Mouse (Mus musculus) hindbrain, embryonic 13.5 days (tissue): ENCODE results near the gene Clk2. TPM values are rescaled to one million over a fixed set of nuclear protein-coding genes. Genes with fewer than 3 reads are reported as not detected.

ENCODE experiments used
- ATAC-seq: fragments of 200-750 bp; cut with Nextera tagmentation; 2 replicates; pipeline ENCODE4 v1.8.0; 2017; ENCODE audit warnings: moderate TSS enrichment; ENCODE audit not compliant: low FRiP score
- H3K27ac ChIP-seq: fragments of 300-500 bp; sonication (generic); 2 replicates; pipeline ENCODE4 v1.5.1; 2015; ENCODE audit warnings: inconsistent platforms, mild to moderate bottlenecking, moderate library complexity
- H3K27me3 ChIP-seq: fragments of 300-500 bp; sonication (generic); 2 replicates; pipeline ENCODE4 v1.6.1; 2015; ENCODE audit warnings: mild to moderate bottlenecking, inconsistent platforms
- H3K36me3 ChIP-seq: fragments of 300-500 bp; sonication (generic); 2 replicates; pipeline ENCODE4 v1.6.1; 2015; ENCODE audit warnings: mild to moderate bottlenecking, inconsistent platforms
- H3K4me1 ChIP-seq: fragments of 300-500 bp; sonication (generic); replicated peaks from 2 replicates; pipeline ENCODE4 v1.6.1; 2015; ENCODE audit warnings: inconsistent platforms
- H3K4me2 ChIP-seq: fragments of 300-500 bp; sonication (generic); 2 replicates; pipeline ENCODE4 v1.6.1; 2015; ENCODE audit warnings: inconsistent platforms, mild to moderate bottlenecking, moderate library complexity
- H3K4me3 ChIP-seq: fragments of 300-500 bp; sonication (generic); 2 replicates; pipeline ENCODE4 v1.5.1; 2015; ENCODE audit warnings: mild to moderate bottlenecking, inconsistent platforms
- H3K9ac ChIP-seq: fragments of 300-500 bp; sonication (generic); 2 replicates; pipeline ENCODE4 v1.6.1; 2015; ENCODE audit warnings: mild to moderate bottlenecking, inconsistent platforms
- H3K9me3 ChIP-seq: fragments of 300-500 bp; sonication (generic); 2 replicates; pipeline ENCODE4 v1.6.1; 2016; ENCODE audit warnings: inconsistent platforms
- WGBS: fragments of 180-500 bp; shearing (Covaris S2); methylation state at CpG from one replicate; pipeline ENCODE4 v1.1.7; 2015; 5-methylcytosine and 5-hydroxymethylcytosine counted together
- polyA plus RNA-seq: library from polyadenylated mRNA; unstranded; fragments of >200 nt; fragmentation: Nextera tagmentation; extraction: Ambion mirVana; gene quantifications from 2 replicates; pipeline ENCODE4 v1.2.1, GENCODE M21; 2015

The Clk2 gene
- polyA plus RNA-seq, 1 experiment from 2014 or later: 24.5 TPM

- Histone ChIP-seq H3K27me3 (no peaks in the 10 kb centered on the region), H3K27ac (peak within 1 kb of the TSS; percentile 59; the same call in 1 of the 2 replicates), H3K4me1 (peaks cover 6% of the 10 kb centered on the region), H3K4me3 (peak within 1 kb of the TSS; percentile 50), H3K9ac (peak within 1 kb of the TSS; percentile 75), H3K9me3 (no peaks in the 10 kb centered on the region), H3K4me2 (peak within 1 kb of the TSS; percentile 71), H3K36me3 (peaks cover 37% of the 10 kb centered on the region)
- WGBS: 30% methylated on average over 13 of the region's 13 CpGs
- peak; percentile 87 for ATAC-seq
These were observed 37.9 kb downstream of the Clk2 start, which contains the start of gene Gba for GRCm38 (mm10) chr3:89202253-89203141. Gba (plus strand) TSS chr3:89202928.

- Histone ChIP-seq H3K4me1 (peaks cover 6% of the 10 kb centered on the region), H3K4me3 (peak overlapping the region; percentile 50), H3K36me3 (peaks cover 43% of the 10 kb centered on the region), H3K9me3 (no peaks in the 10 kb centered on the region), H3K27ac (peak overlapping the region; percentile 59; the same call in 1 of the 2 replicates), H3K9ac (peak overlapping the region; percentile 75), H3K27me3 (no peaks in the 10 kb centered on the region), H3K4me2 (peak overlapping the region; percentile 71)
- 43% methylated on average over 5 of the region's 5 CpGs for WGBS
- peak; percentile 66 for ATAC-seq
These were observed 38.5 kb downstream of the Clk2 start for GRCm38 (mm10) chr3:89203142-89203514.

DNA sequence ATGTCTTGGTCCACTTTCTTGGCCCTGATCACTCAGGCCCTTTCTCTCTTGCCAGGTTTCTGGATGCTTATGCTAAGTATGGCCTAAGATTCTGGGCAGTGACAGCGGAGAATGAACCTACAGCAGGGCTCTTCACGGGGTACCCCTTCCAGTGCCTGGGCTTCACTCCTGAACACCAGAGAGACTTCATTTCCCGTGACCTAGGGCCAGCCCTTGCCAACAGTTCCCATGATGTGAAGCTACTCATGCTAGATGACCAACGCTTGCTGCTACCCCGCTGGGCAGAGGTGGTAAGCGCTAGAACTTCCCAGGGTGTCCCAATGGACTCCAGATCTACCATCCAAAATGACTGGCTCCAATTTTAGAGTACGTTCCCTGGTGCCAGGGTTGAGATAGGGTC, 41.5 kb downstream of the Clk2 start:
- WGBS: 92% methylated on average over 7 of the region's 7 CpGs
- no peak overlapping the region for H3K4me2 ChIP-seq
- H3K4me1 ChIP-seq: peaks cover 7% of the 10 kb centered on the region
- no peak overlapping the region for H3K9ac ChIP-seq
- no peaks in the 10 kb centered on the region for H3K27me3 ChIP-seq
- no peak for ATAC-seq
- no peak overlapping the region for H3K4me3 ChIP-seq
- no peak overlapping the region for H3K27ac ChIP-seq
- H3K36me3 ChIP-seq: peaks cover 72% of the 10 kb centered on the region
- no peaks in the 10 kb centered on the region for H3K9me3 ChIP-seq

DNA sequence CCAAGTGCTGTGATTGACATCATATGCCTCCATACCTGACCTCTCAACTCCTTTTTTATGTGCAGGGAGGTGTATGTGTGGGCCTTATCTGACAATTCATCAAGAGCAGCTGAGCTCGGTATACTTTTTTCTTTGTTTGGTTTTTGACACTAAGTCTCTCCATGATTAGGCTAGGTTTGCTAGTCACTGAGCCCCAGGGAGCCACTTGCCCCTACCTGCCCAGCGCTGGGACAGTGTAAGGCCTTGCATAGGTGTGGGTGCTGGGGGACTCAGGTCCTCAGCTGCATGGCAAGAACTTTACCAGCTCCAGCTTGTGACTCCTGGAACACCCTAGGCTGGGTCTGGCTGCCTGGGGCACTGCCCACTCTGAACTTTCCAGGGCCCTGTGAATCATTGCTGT, 42.1 kb downstream of the Clk2 start:
- Histone ChIP-seq H3K27me3 (no peaks in the 10 kb centered on the region), H3K9me3 (no peaks in the 10 kb centered on the region), H3K36me3 (peaks cover 74% of the 10 kb centered on the region), H3K4me3 (no peak overlapping the region), H3K4me1 (peaks cover 11% of the 10 kb centered on the region), H3K27ac (no peak overlapping the region), H3K9ac (no peak overlapping the region), H3K4me2 (no peak overlapping the region)
- no peak for ATAC-seq
- WGBS: 90% methylated on average over 2 of the region's 2 CpGs

DNA sequence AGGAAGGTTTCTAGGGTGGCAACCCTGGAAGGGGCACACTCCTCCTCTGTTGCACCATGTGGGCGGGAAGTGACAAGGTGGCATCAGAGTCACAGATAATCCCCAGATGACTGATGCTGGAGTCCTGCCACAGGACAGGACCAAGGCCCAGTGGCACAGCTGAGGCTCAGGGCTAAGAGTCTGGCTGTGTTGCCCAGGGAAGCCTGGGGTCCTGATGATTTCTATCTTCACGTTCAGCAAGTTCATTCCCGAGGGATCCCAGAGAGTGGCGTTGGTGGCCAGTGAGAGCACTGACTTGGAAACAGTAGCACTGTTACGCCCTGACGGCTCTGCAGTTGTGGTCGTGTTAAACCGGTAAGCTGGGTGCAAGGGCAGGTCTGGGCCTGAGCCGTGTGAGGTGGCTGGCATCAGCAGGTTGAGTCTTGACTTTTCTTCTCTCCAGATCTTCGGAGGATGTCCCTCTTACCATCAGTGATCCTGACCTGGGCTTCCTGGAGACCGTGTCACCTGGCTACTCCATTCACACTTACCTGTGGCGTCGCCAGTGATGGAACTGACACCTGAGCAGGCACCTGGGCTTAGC, 43.6 kb downstream of the Clk2 start:
- WGBS: 92% methylated on average over 13 of the region's 13 CpGs
- H3K4me3 ChIP-seq: no peak overlapping the region
- no peak for ATAC-seq

GRCm38 (mm10) chr3:89208736-89209135, 44.1 kb downstream of the Clk2 start:
- no peak overlapping the region for H3K4me3 ChIP-seq
- ATAC-seq: no peak
- H3K4me2 ChIP-seq: no peak overlapping the region
- H3K27me3 ChIP-seq: no peaks in the 10 kb centered on the region
- H3K4me1 ChIP-seq: peaks cover 22% of the 10 kb centered on the region
- H3K36me3 ChIP-seq: peaks cover 74% of the 10 kb centered on the region
- no peak overlapping the region for H3K27ac ChIP-seq
- H3K9me3 ChIP-seq: no peaks in the 10 kb centered on the region
- WGBS: 89% methylated on average over 6 of the region's 6 CpGs
- H3K9ac ChIP-seq: no peak overlapping the region

More for the DNA sequence above, 43.6 kb downstream of the Clk2 start:
- Histone ChIP-seq H3K27ac (no peak overlapping the region), H3K9ac (no peak overlapping the region), H3K27me3 (no peaks in the 10 kb centered on the region), H3K36me3 (peaks cover 74% of the 10 kb centered on the region), H3K4me1 (peaks cover 23% of the 10 kb centered on the region), H3K9me3 (no peaks in the 10 kb centered on the region), H3K4me2 (no peak overlapping the region)

GRCm38 (mm10) chr3:89209731-89210130, 45.1 kb downstream of the Clk2 start:
- Histone ChIP-seq H3K9ac (0 out of 2 replicates have a peak overlapping the region, but pooled peaks have one; percentile 24), H3K27ac (no peak overlapping the region), H3K9me3 (no peaks in the 10 kb centered on the region), H3K27me3 (no peaks in the 10 kb centered on the region), H3K36me3 (peaks cover 65% of the 10 kb centered on the region), H3K4me2 (no peak overlapping the region), H3K4me1 (peaks cover 27% of the 10 kb centered on the region), H3K4me3 (no peak overlapping the region)
- WGBS: 96% methylated on average over 7 of the region's 7 CpGs
- ATAC-seq: no peak

DNA sequence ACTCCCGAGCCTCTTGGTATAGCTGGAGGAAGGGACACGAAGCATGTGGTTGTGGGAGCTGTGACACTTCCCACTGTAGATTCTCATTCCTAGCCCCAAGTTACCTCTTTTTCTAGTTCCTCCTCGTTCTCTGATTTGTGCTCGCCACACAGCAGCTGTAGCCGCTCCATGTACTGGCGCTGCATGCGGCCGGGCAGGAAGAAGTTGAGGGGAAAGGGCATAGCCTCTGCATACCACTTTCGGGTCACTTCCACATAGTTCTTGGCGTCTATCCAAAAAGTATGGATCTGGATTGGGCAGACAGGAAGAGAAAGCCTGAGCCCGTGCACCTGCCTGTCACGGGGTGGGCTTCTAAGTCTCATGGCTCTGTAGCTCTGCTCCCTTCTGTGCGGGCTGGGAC, 45.6 kb downstream of the Clk2 start:
- H3K4me1 ChIP-seq: peaks cover 32% of the 10 kb centered on the region
- ATAC-seq: no peak
- no peaks in the 10 kb centered on the region for H3K27me3 ChIP-seq
- H3K27ac ChIP-seq: no peak overlapping the region
- no peak overlapping the region for H3K4me2 ChIP-seq
- H3K4me3 ChIP-seq: no peak overlapping the region
- no peak overlapping the region for H3K9ac ChIP-seq
- 91% methylated on average over 13 of the region's 13 CpGs for WGBS
- peaks cover 60% of the 10 kb centered on the region for H3K36me3 ChIP-seq
- H3K9me3 ChIP-seq: no peaks in the 10 kb centered on the region

GRCm38 (mm10) chr3:89210731-89211130, 46.1 kb downstream of the Clk2 start:
- no peak overlapping the region for H3K27ac ChIP-seq
- H3K36me3 ChIP-seq: peaks cover 55% of the 10 kb centered on the region
- no peak overlapping the region for H3K4me2 ChIP-seq
- H3K4me3 ChIP-seq: no peak overlapping the region
- H3K27me3 ChIP-seq: no peaks in the 10 kb centered on the region
- peaks cover 37% of the 10 kb centered on the region for H3K4me1 ChIP-seq
- H3K9me3 ChIP-seq: no peaks in the 10 kb centered on the region
- ATAC-seq: no peak
- WGBS: 81% methylated on average over 7 of the region's 7 CpGs
- no peak overlapping the region for H3K9ac ChIP-seq

DNA sequence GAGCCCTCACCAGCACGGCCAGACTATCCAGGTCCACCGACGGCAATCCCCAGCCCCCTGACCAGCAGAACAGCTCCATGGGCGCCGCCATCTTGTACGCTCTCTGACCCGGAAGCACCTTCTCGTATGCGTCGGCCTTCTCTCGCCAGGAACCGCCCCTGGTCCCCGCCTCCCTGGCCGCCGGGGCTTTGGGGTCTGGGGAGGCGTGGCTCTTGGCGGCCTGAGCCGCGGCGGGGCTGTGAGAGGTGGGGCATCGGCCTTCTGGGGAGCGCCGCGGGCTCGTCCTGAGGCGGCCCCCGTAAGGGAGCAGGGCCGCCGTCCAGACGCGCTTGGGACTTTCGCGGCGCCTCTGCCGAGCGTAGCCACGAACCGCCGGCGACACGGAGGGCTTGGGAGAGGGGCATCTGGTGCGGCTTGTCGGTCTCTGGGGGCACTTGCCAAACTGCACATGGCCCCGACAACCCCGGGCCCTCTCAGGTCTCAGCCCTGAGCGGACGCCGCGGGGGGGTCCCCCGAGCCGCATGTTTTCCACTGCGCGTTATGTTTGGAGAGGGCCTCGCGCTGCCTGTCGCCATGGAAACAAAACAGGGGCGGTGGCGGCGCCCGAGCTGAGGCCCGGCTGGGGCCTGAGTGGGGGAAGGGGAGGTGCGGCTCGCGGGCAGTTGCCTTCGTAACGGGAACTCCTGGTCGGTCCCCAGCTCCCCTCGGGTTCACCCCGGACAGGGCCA, 49.4 kb downstream of the Clk2 start:
- under 1% methylated on average over 69 of the region's 69 CpGs for WGBS
- Histone ChIP-seq H3K27ac (peak overlapping the region; percentile 99), H3K4me2 (peak overlapping the region; percentile 69), H3K4me1 (peaks cover 50% of the 10 kb centered on the region), H3K36me3 (peaks cover 22% of the 10 kb centered on the region), H3K4me3 (peak overlapping the region; percentile 64), H3K9ac (peak overlapping the region; percentile 88), H3K27me3 (no peaks in the 10 kb centered on the region), H3K9me3 (no peaks in the 10 kb centered on the region)
- ATAC-seq: peak; percentile 90

DNA sequence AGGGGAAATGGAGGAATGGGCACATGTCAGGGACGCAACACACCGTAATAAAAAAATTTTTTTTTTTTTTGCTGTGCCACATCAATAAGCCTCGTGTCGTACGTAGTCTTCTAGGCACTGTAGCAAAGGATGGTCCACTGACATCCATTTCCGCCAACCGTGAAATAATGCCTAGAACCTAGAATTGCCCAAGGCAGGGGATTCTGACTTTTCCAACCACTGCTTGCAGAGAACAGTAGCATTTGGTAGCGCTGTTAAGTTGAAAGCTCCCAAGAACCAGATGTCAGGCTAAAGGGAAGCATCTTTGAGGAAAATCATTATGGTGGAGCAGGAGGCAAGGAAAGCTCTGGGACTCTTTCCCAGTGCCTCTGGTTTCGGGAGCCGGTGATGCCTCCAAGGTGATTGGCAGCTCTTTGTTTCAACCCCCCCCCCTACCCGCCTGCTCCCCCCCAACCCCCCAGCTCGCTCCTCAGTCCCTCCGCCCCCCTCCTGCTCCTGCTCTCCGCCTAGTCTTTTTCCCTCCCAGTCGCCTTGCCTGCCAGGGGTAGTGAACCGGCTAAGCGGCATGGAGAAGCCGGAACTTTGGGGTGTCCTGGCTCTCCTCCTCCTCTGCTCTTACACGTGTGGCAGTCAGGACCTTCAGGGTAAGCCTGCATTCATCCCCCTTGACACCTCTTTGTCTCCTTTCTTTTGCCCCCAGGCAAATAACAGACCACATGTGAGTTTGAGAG, 50.3 kb downstream of the Clk2 start, which contains the start of gene Thbs3:
TSS of gene Thbs3 (plus strand) at position 500 of the 731 bp plus-strand sequence.
- Histone ChIP-seq H3K27me3 (no peaks in the 10 kb centered on the region), H3K9ac (peak within 1 kb of the TSS; percentile 88), H3K27ac (peak within 1 kb of the TSS; percentile 99), H3K4me1 (peaks cover 54% of the 10 kb centered on the region), H3K4me3 (peak within 1 kb of the TSS; percentile 64), H3K9me3 (no peaks in the 10 kb centered on the region), H3K4me2 (peak within 1 kb of the TSS; percentile 69), H3K36me3 (peaks cover 18% of the 10 kb centered on the region)
- 0% methylated on average over 19 of the region's 19 CpGs for WGBS
- no peak for ATAC-seq
